Mouse (Mus musculus): ENCODE data around the gene Cdkl1.

Cdkl1 gene

GRCm38 (mm10) chr12:69790530-69791505, at the start of gene Cdkl1:
Gene Cdkl1 (minus strand): TSS chr12:69791267.
- DNase-seq (ENCODE audit: low read depth in 1 of 2, low spot score in 2 of 2) = peak in 1 of 2 experiments; percentile 6

GRCm38 (mm10) chr12:69838376-69838775, 47.3 kb upstream of the Cdkl1 start:
- no peak for DNase-seq (ENCODE audit: low read depth in 1 of 2, low spot score in 2 of 2)

GRCm38 (mm10) chr12:69833982-69834604, 43.0 kb upstream of the Cdkl1 start:
- DNase-seq (ENCODE audit: low read depth in 1 of 2, low spot score in 2 of 2) = no peak

DNA sequence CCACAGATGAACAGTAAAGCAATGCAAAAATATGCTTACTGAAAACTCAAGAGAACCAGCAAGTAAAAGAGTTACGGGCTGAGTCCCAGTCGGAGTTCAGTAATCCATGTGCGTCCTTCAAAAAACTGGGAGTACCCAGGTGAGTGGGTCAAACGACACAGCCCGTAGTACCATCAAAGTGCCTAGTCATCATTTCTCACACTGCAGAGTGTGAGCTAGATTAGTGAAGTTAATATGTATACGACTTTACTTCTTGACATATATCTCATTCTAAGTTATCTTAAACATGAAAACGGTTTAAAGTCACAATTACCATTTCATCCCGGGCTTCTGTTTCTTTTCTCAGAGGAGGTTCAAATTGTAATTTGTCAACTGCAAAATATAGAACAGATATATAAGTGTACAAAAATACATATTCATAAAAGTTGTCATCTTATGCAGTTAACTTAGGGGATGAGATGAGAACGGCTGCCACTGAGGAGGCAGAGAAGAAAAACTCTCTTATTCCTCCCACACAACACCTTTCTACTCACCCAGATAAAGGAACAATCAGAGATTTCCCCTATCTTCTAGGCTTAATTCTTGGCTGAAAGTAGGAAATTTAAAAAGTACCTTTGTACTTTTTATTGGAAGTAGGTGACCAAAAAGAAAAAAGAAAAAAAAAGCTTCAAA, 40.3 kb upstream of the Cdkl1 start:
- DNase-seq (ENCODE audit: low read depth in 1 of 2, low spot score in 2 of 2) = no peak

DNA sequence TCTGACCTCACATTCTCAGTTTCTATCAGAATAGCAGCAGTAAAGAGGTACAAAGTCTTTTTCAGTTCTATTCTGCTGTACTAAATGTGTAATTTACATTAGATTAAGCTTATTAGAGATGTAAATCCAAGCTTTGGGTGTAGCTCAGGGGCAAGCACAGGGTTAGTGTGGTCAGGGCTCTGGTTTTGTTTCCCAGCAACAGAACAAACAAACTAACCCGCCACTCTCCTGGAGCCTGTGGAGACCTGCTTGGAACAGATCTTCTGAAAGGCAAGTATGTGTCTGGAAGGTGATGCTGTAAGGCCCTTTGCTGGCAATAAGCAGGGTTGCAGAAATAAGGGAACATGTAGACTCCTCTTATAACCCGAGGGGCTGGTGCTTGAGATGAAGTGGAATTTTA, 37.1 kb upstream of the Cdkl1 start:
- no peak for DNase-seq (ENCODE audit: low read depth in 1 of 2, low spot score in 2 of 2)

- DNase-seq (ENCODE audit: low read depth in 1 of 2, low spot score in 2 of 2) = no peak
These were observed 34.0 kb upstream of the Cdkl1 start for GRCm38 (mm10) chr12:69824881-69825597.

DNA sequence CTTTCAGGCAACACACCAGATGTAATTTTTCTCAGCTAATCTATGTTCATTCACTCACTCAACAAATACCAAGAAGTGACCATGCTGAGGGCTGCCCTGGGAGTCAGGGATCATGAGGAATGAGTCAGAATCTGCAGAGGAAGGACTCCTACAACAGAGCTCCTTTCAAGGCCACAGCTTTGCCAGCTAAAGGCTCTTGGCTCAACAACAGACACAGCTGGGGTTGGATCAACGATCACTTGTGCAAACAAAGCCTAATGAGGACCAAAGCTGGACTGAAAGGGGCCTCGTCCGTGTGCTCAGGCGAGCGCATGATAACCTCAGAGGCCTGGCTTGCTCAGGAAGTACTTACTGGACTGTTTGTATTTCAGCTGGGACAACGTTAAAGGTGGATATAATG, 23.2 kb upstream of the Cdkl1 start:
- no peak for DNase-seq (ENCODE audit: low read depth in 1 of 2, low spot score in 2 of 2)

- DNase-seq (ENCODE audit: low read depth in 1 of 2, low spot score in 2 of 2) = no peak
These were observed 22.5 kb upstream of the Cdkl1 start for GRCm38 (mm10) chr12:69813596-69813995.

- no peak for DNase-seq (ENCODE audit: low read depth in 1 of 2, low spot score in 2 of 2)
These were observed 21.9 kb upstream of the Cdkl1 start for GRCm38 (mm10) chr12:69812986-69813385.

- no peak for DNase-seq (ENCODE audit: low read depth in 1 of 2, low spot score in 2 of 2)
These were observed 20.9 kb upstream of the Cdkl1 start for GRCm38 (mm10) chr12:69811976-69812375.

GRCm38 (mm10) chr12:69809439-69809838, 18.4 kb upstream of the Cdkl1 start:
- DNase-seq (ENCODE audit: low read depth in 1 of 2, low spot score in 2 of 2) = no peak

- DNase-seq (ENCODE audit: low read depth in 1 of 2, low spot score in 2 of 2) = no peak
These were observed 16.4 kb upstream of the Cdkl1 start for GRCm38 (mm10) chr12:69807399-69807985.

- no peak for DNase-seq (ENCODE audit: low read depth in 1 of 2, low spot score in 2 of 2)
These were observed 14.1 kb upstream of the Cdkl1 start for GRCm38 (mm10) chr12:69805148-69805547.

- DNase-seq (ENCODE audit: low read depth in 1 of 2, low spot score in 2 of 2) = no peak
These were observed 13.5 kb upstream of the Cdkl1 start for GRCm38 (mm10) chr12:69804393-69805070.

- DNase-seq (ENCODE audit: low read depth in 1 of 2, low spot score in 2 of 2) = no peak
These were observed 12.1 kb upstream of the Cdkl1 start for GRCm38 (mm10) chr12:69803196-69803595.

GRCm38 (mm10) chr12:69800586-69800985, 9.5 kb upstream of the Cdkl1 start:
- DNase-seq (ENCODE audit: low read depth in 1 of 2, low spot score in 2 of 2) = no peak

DNA sequence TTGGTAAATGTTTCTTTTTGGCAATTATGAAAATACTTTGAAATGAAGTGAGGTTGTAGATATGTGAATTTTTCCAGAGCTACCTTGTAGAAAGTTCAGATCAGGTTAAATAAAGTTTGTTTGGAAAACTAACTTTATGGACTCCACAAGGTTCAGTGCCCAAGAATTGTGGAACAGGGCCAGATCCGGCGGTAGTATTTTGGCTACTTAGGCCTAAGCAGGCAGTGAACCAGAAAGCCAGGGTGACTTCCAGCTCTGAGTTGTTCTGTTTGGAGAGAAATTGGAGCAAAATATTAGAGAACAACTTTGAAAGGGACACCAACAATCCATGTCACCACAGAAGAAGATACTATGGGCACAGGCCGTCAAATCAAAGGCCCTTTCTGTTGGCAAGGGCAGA, 5.2 kb upstream of the Cdkl1 start:
- no peak for DNase-seq (ENCODE audit: low read depth in 1 of 2, low spot score in 2 of 2)

GRCm38 (mm10) chr12:69789766-69790529, 1.1 kb downstream of the Cdkl1 start:
- DNase-seq (ENCODE audit: low read depth in 1 of 2, low spot score in 2 of 2) = no peak

DNA sequence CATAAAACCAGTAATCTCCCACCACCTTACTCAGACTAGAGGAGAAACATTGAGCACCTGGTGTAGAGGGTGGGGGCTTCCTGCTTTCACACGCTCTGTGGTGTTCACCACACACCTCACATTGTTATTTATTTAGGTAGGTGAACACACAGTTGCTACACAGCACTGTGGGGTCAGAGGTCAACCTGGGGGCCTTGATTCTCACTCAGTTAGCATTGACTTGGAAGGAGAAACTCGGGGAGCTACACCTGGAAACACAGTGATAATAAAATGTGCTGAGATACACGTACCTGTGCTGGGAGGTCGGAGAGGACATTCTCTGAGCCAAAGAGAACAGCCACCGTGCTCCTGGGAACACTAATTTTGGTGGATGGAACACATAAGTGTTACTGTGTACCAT, 2.7 kb downstream of the Cdkl1 start:
- no peak for DNase-seq (ENCODE audit: low read depth in 1 of 2, low spot score in 2 of 2)

All from monocyte, adult 2 months (primary cell).